Mouse (Mus musculus) E14TG2a.4 (cell line): ENCODE measurements around the gene Fads1.

Experiments
- H3K27me3 ChIP-seq: 2 replicates; pipeline ENCODE4 v1.6.1; 2014; ENCODE audit warnings: low read length, control low read depth; ENCODE audit not compliant: insufficient read depth
- H3K36me3 ChIP-seq: 2 replicates; pipeline ENCODE4 v1.6.1; 2014; ENCODE audit warnings: low read length, control low read depth; ENCODE audit not compliant: insufficient read depth
- H3K4me1 ChIP-seq: replicated peaks from 2 replicates; pipeline ENCODE4 v1.6.1; 2014; ENCODE audit warnings: low read depth, low read length, control low read depth
- H3K4me3 ChIP-seq: replicated peaks from 2 replicates; pipeline ENCODE4 v1.5.1; 2014; ENCODE audit warnings: mild to moderate bottlenecking, low read length
- H3K9me3 ChIP-seq: 2 replicates; pipeline ENCODE4 v1.6.1; 2014; ENCODE audit warnings: low read length, control low read depth
- CTCF ChIP-seq: conservative IDR thresholded peaks from 2 replicates; pipeline ENCODE4 v1.5.1; 2014; ENCODE audit warnings: low read length
- NANOG ChIP-seq: IDR thresholded peaks from 2 replicates; pipeline ENCODE4 v1.6.1; 2014; ENCODE audit warnings: borderline replicate concordance, low read length, mixed read lengths
- POU5F1 ChIP-seq: IDR thresholded peaks from 2 replicates; pipeline ENCODE4 v1.6.1; 2014; ENCODE audit warnings: low read length, borderline replicate concordance

Fads1 gene

DNA sequence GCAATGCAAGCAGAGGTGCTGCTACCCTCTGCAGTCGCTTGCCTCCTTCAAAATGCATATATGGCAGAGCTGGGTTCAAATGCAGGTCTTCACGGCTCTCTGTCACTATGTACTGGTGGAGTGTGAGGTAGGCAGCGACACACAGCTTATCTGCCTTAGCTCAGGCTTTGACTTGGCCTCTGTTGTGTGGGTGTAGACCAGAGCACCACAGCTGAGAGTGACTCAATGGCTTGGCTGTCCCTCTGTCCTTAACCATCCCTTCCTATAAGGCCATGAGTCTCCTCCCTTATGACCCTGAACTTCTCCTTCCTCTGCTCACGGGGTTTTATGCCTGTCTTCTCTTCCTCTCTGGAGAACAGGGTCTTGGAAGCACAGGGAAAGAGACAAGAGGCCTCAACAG is 28.2 kb downstream of the Fads1 start:
- no peaks in the 10 kb centered on the region for H3K9me3 ChIP-seq
- no peak overlapping the region for H3K4me3 ChIP-seq
- peaks cover 100% of the 10 kb centered on the region for H3K36me3 ChIP-seq
- TF ChIP-seq POU5F1, result no peak
- no peaks in the 10 kb centered on the region for H3K27me3 ChIP-seq
- peaks cover 62% of the 10 kb centered on the region for H3K4me1 ChIP-seq

DNA sequence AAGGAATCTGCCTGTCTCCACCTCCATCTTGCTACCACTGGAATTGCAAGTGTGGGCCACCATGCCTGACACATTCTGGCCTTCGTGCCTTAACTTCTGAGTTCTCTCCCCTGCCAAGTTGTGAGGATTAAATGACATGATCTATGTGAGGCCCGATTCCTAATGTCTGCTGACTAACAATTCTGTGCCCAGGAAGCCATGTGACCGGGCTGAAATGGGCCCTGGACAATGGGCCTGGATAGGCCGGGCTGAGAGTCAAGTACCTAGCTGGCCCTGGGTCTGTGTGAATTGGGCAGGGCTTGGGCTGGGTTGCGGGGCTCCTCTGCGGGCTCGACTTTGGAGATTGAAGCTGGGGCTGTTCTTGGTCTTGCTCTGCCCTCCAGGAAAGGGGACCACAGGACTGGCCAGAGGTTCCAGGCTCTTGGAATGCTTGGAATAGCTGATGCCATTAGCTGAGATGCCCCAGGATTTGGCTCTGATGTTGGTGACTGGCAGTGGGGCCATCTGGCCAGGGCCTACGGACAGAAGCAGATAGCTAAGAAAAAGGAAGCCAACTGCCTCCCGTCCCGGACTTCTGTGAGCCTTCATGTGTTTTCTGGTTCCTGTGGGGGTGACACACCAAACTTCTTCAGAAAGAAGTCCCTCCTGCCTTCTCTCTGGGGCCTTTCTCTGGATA is 31.2 kb downstream of the Fads1 start:
- Histone ChIP-seq H3K27me3 (no peaks in the 10 kb centered on the region), H3K4me3 (no peak overlapping the region), H3K36me3 (peaks cover 99% of the 10 kb centered on the region), H3K9me3 (no peaks in the 10 kb centered on the region), H3K4me1 (peaks cover 70% of the 10 kb centered on the region)
- TF ChIP-seq CTCF (no peak), NANOG (no peak), POU5F1 (no peak)

DNA sequence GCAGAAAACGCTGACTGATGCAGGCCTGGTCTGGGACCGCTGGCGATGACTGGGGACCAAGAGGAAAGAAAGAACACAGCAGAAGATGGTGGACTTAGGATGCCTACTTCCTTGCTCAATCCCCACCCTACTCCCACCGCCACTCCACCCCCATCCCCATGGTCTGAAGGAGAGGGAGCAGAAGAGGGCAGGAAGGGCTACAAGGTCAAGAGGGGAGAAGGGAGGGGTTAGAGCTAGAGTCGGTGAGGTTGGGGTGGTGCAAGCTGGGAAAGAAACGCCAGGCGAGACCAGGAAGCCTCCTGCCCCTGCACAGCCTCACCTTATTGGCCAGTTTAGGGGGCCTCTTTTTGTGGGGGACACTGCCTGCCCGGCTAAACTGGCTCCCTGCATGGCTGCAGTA is 33.4 kb downstream of the Fads1 start:
- no peaks in the 10 kb centered on the region for H3K27me3 ChIP-seq
- peak overlapping the region; percentile 43 for H3K4me3 ChIP-seq
- no peaks in the 10 kb centered on the region for H3K9me3 ChIP-seq
- H3K4me1 ChIP-seq, result peaks cover 80% of the 10 kb centered on the region
- peaks cover 99% of the 10 kb centered on the region for H3K36me3 ChIP-seq
- TF ChIP-seq NANOG, result no peak
- no peak for TF ChIP-seq POU5F1
- TF ChIP-seq CTCF, result no peak

DNA sequence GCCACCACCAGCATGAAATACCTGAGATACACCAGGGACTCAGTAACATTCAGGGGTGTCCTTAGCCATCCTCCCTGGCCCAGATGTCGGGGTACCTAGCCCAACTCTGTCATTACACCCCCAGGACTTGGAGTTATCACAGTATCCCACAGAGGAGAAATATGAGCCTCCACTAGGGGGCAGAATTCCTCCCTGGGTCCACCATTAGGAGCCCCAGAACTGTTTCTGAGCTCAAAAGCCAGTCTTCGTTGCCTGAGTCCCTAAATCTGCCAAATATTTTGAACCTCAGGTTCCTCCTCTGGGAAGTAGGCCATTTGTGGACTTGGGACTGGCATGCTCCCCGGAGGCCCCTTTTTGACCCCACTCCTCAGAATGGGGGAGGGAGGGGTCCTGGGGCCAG is 36.4 kb downstream of the Fads1 start:
- H3K36me3 ChIP-seq, result peaks cover 95% of the 10 kb centered on the region
- H3K4me1 ChIP-seq, result peaks cover 94% of the 10 kb centered on the region
- no peaks in the 10 kb centered on the region for H3K27me3 ChIP-seq
- TF ChIP-seq CTCF (peak; percentile 91), POU5F1 (no peak)
- H3K4me3 ChIP-seq, result peak overlapping the region; percentile 32; the same call in 1 of the 2 replicates
- no peaks in the 10 kb centered on the region for H3K9me3 ChIP-seq

DNA sequence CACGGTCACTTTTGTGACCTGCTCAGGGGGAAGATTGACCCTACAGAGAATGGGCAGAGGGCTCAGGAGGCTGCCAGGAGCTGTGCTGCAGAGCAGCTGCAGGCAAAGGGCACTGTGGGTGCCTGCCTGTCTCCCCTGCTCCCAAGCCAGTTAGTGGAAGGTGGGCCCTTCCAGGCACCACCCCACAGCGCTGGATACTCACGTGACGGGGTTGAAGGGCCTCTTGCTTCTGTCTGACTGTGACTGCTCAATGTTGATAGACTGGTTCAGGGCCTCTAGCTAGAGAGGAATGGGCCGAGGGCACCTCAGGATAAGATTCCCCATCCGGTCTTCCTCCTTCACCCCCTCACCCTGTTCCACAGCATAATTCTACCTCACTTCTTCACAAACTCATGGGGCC is 36.9 kb downstream of the Fads1 start:
- TF ChIP-seq CTCF, result no peak
- TF ChIP-seq NANOG, result no peak
- no peak for TF ChIP-seq POU5F1
- no peaks in the 10 kb centered on the region for H3K27me3 ChIP-seq

DNA sequence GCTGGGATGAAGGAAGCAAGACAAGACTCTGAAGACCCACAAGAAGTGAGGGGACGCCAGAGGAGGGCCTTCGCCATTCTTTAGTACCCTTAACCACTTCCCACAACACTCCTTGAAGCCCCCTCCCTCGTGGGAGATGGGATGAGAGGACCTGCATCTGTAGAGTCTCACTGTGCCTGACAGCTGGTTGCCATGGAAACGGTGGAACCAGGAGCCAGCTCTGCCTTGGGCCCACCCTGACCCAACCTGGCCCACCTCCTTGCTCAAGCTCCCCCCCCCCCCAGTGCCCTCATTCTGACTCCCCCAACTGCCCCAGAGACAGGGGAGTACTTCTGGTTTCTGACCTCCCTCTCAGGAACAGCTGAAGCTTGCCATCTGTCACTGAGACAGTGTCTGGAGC is 38.9 kb downstream of the Fads1 start:
- no peak for TF ChIP-seq POU5F1
- TF ChIP-seq CTCF, result no peak
- TF ChIP-seq NANOG, result no peak
- peaks cover 95% of the 10 kb centered on the region for H3K36me3 ChIP-seq
- H3K4me1 ChIP-seq, result peaks cover 99% of the 10 kb centered on the region
- no peaks in the 10 kb centered on the region for H3K9me3 ChIP-seq
- no peaks in the 10 kb centered on the region for H3K27me3 ChIP-seq
- H3K4me3 ChIP-seq, result 0 out of 2 replicates have a peak overlapping the region, but pooled peaks have one; percentile 32

More for the DNA sequence above, 36.9 kb downstream of the Fads1 start:
- Histone ChIP-seq H3K36me3 (peaks cover 95% of the 10 kb centered on the region), H3K4me3 (peak overlapping the region; percentile 32; the same call in 1 of the 2 replicates), H3K4me1 (peaks cover 98% of the 10 kb centered on the region), H3K9me3 (no peaks in the 10 kb centered on the region)

DNA sequence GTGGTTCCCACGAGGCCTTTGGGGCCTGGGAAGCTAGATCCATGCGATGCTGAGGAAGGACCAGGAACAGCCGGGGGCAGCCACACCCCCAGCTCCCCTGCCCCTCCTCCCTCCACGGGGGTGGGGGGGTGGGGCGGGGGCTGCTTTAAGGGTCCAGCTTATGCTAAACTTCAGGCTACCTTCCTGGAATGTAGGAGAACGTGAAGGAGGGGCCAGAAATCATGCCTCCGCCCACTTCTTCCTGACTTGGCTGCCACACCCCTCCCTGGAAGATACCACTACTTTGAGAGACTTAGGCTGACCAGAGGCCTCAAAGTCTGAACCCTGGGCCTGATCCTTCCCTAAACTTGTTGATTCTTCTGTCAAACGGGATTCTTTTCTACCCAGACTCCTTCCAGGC is 40.0 kb downstream of the Fads1 start:
- peaks cover 100% of the 10 kb centered on the region for H3K4me1 ChIP-seq
- TF ChIP-seq POU5F1 (no peak), NANOG (no peak), CTCF (no peak)
- H3K9me3 ChIP-seq, result no peaks in the 10 kb centered on the region
- H3K4me3 ChIP-seq, result peak overlapping the region; percentile 65
- H3K27me3 ChIP-seq, result no peaks in the 10 kb centered on the region
- H3K36me3 ChIP-seq, result peaks cover 93% of the 10 kb centered on the region

DNA sequence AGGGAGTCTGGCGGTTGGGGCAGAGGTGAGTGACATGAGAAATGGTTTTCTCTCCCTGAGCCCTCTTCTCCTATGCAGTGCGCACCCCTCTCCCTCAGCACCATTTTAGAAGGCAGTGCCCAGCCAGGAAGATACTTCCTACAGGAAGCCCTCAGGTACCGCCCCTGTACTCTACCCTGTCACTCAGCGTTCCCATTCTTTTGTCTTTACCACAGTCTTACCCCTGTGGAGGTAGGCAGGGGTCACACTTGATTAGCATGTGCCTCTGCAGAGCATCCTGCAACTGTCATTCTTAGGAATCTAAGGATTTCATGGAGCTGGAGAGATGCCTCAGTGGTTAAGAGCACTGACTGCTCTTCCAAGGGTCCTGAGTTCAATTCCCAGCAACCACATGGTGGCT is 40.9 kb downstream of the Fads1 start:
- H3K36me3 ChIP-seq, result peaks cover 93% of the 10 kb centered on the region
- H3K4me1 ChIP-seq, result peaks cover 100% of the 10 kb centered on the region
- H3K4me3 ChIP-seq, result peak overlapping the region; percentile 65
- no peak for TF ChIP-seq CTCF
- TF ChIP-seq POU5F1, result no peak
- no peak for TF ChIP-seq NANOG
- no peaks in the 10 kb centered on the region for H3K27me3 ChIP-seq
- no peaks in the 10 kb centered on the region for H3K9me3 ChIP-seq
